Comparison of ENCODE assay signal across 8 mouse cellular contexts in genomic region chr8:35205536-35205935, GRCm38 (mm10).
DNase-seq lines count a peak whose midpoint lies in the region; ATAC-seq lines count a peak whose summit lies in the region.

No protein-coding gene starts in this region.

- no peak overlapping the region for H3K4me2 ChIP-seq in hindbrain, embryonic 12.5 days (replicated peaks)
- peak overlapping the region; percentile 42 for H3K4me2 ChIP-seq in limb, embryonic 13.5 days (replicated peaks)
- H3K4me2 ChIP-seq in midbrain, embryonic 13.5 days (replicated peaks): peak overlapping the region; percentile 7; the same call in 1 of the 2 replicates

- no peak overlapping the region for H3K4me3 ChIP-seq in hindbrain, embryonic 10.5 days
- H3K4me3 ChIP-seq in hindbrain, embryonic 12.5 days: no peak overlapping the region
- H3K4me3 ChIP-seq in limb, embryonic 13.5 days: no peak overlapping the region
- H3K4me3 ChIP-seq in midbrain, embryonic 13.5 days (replicated peaks): no peak overlapping the region

- no peak overlapping the region for H3K9ac ChIP-seq in hindbrain, embryonic 12.5 days
- H3K9ac ChIP-seq in limb, embryonic 13.5 days: no peak overlapping the region
- no peak overlapping the region for H3K9ac ChIP-seq in midbrain, embryonic 13.5 days (replicated peaks)

- no peaks in the 10 kb centered on the region for H3K9me3 ChIP-seq in hindbrain, embryonic 10.5 days
- H3K9me3 ChIP-seq in hindbrain, embryonic 12.5 days (replicated peaks): no peaks in the 10 kb centered on the region
- no peaks in the 10 kb centered on the region for H3K9me3 ChIP-seq in limb, embryonic 13.5 days
- H3K9me3 ChIP-seq in midbrain, embryonic 13.5 days: no peaks in the 10 kb centered on the region

- no peaks in the 10 kb centered on the region for H3K27me3 ChIP-seq in hindbrain, embryonic 10.5 days (ENCODE audit: insufficient read depth, poor library complexity, severe bottlenecking)
- H3K27me3 ChIP-seq in hindbrain, embryonic 12.5 days: no peaks in the 10 kb centered on the region
- H3K27me3 ChIP-seq in limb, embryonic 13.5 days: no peaks in the 10 kb centered on the region
- no peaks in the 10 kb centered on the region for H3K27me3 ChIP-seq in midbrain, embryonic 13.5 days

- peak; percentile 70 for DNase-seq in hindbrain, embryonic 10.5 days (ENCODE audit: low spot score)
- peak; percentile 42 for DNase-seq in adrenal gland, adult 8-10 months
- peak; percentile 84 for DNase-seq in embryo, embryonic 11 days
- DNase-seq in heart, postnatal 4 days: peak; percentile 82
- peak; percentile 32 for DNase-seq in urinary bladder, postnatal 10 days (ENCODE audit: low spot score)

- peak overlapping the region; percentile 35 for H3K27ac ChIP-seq in hindbrain, embryonic 10.5 days
- no peak overlapping the region for H3K27ac ChIP-seq in hindbrain, embryonic 12.5 days
- H3K27ac ChIP-seq in limb, embryonic 13.5 days: no peak overlapping the region
- H3K27ac ChIP-seq in midbrain, embryonic 13.5 days: no peak overlapping the region

- H3K36me3 ChIP-seq in hindbrain, embryonic 10.5 days: no peaks in the 10 kb centered on the region
- no peaks in the 10 kb centered on the region for H3K36me3 ChIP-seq in hindbrain, embryonic 12.5 days
- H3K36me3 ChIP-seq in limb, embryonic 13.5 days: no peaks in the 10 kb centered on the region
- H3K36me3 ChIP-seq in midbrain, embryonic 13.5 days: no peaks in the 10 kb centered on the region

- WGBS in hindbrain, embryonic 10.5 days: 15% methylated on average over 8 of the region's 8 CpGs
- WGBS in hindbrain, embryonic 12.5 days: 14% methylated on average over 8 of the region's 8 CpGs
- WGBS in limb, embryonic 13.5 days: 9% methylated on average over 8 of the region's 8 CpGs
- WGBS in midbrain, embryonic 13.5 days: 14% methylated on average over 8 of the region's 8 CpGs

- H3K4me1 ChIP-seq in hindbrain, embryonic 10.5 days (replicated peaks): peaks cover 33% of the 10 kb centered on the region
- H3K4me1 ChIP-seq in hindbrain, embryonic 12.5 days: peaks cover 8% of the 10 kb centered on the region; the same call in 1 of the 2 replicates
- peaks cover 17% of the 10 kb centered on the region for H3K4me1 ChIP-seq in limb, embryonic 13.5 days
- peaks cover 14% of the 10 kb centered on the region for H3K4me1 ChIP-seq in midbrain, embryonic 13.5 days (replicated peaks)

- ATAC-seq in hindbrain, embryonic 12.5 days (ENCODE audit: low FRiP score): no peak
- no peak for ATAC-seq in limb, embryonic 13.5 days (ENCODE audit: low FRiP score, low read depth)
- no peak for ATAC-seq in midbrain, embryonic 13.5 days

Comparison
In these comparisons a context has a peak if more than half of its experiments do, and no peak if none do; other contexts are left out.
1. DNase-seq: peak in every context shown above with its lines; median percentile 84 in embryo, embryonic 11 days; 82 in heart, postnatal 4 days; 70 in hindbrain, embryonic 10.5 days; 42 in adrenal gland, adult 8-10 months; 32 in urinary bladder, postnatal 10 days.